Mouse (Mus musculus) left cerebral cortex, postnatal 25 days (tissue): ENCODE data around the gene Gab2. TPM values are rescaled to one million over a fixed set of nuclear protein-coding genes. Genes with fewer than 3 reads are reported as not detected.

Experiments used
- DNase-seq, 2 experiments: peaks; one replicate each; pipeline ENCODE4 v3.0.0; 2022; ENCODE audit warnings: low spot score in 2 of 2, mixed read lengths in 1 of 2
- intact Hi-C: fragments of 180-260 bp; cut with DNase I; formaldehyde crosslinking; loops from one replicate; pipeline ENCODE4 v1.15.1; 2025
- total RNA-seq, 2 experiments: library from RNA; stranded (reverse); gene quantifications; 2 replicates each; pipeline ENCODE4 v1.2.3; 2021

The Gab2 gene
- total RNA-seq, 2 experiments from 2014 or later, result 12.4 to 14.0 TPM

DNA sequence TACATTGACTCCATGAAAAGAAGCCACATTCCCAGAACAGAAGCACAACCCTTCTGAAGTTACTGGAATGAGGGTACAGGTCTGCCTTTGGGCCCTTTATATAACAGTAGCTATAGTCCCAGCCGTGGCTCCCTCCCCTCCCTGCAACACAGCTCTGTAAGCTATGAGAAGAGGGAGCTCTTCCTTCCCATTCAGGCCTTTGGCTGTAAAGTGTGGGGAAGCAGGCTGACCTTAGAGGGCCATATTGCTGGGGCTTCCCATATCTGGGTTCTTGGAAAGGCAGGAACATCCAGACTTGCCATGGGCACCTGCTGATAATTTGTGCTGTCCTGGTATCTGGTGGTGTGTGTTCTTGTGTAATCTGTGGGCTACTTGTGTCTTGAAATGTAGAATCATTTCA is 226.2 kb downstream of the Gab2 start:
- no peak for DNase-seq
- intact Hi-C loops, result no loop called here

- no peak for DNase-seq
- intact Hi-C loops, result no loop called here
Measured at GRCm38 (mm10) chr7:97309461-97310340, 228.3 kb downstream of the Gab2 start.

- no peak for DNase-seq
- intact Hi-C loops, result no loop called here
Measured at GRCm38 (mm10) chr7:97310341-97310635, 228.9 kb downstream of the Gab2 start.

- no peak for DNase-seq
- intact Hi-C loops, result no loop called here
Measured at GRCm38 (mm10) chr7:97311620-97312019, 230.2 kb downstream of the Gab2 start.

- intact Hi-C loops, result no loop called here
- DNase-seq, result no peak
Measured at GRCm38 (mm10) chr7:97312196-97312595, 230.8 kb downstream of the Gab2 start.

GRCm38 (mm10) chr7:97312856-97313255 is 231.5 kb downstream of the Gab2 start:
- DNase-seq, result no peak
- intact Hi-C loops, result no loop called here

DNA sequence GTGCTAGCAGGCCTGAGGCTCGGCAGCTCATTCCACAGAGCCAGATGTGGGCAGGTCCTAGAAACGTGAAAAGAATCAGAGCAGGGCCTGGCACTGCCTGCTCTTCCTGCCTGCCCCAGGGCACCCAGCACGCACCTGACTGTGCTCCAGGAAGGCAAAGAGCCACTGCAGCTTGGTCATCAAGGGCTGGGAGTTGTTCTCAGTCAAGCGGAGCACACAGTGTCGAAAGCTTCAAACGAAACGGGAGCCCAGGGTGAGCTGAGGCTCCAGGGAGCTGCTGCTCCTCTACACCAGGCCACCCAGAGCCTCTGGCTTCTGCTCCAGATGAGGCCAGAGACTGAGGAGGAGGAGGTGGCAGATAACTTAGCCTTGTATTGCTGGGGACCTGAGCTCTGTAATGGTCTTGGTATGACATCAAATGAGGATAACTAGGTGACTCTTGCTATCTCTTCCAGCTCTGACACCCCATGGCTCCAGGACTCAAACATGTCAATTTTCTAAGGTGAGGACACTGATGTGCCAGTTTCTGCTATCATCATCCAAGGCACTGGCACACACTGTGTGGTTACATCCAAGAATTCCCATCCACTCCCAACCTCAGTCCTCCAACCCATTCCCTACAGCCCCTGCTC is 232.1 kb downstream of the Gab2 start:
- DNase-seq, result no peak
- intact Hi-C loops, result no loop called here

DNA sequence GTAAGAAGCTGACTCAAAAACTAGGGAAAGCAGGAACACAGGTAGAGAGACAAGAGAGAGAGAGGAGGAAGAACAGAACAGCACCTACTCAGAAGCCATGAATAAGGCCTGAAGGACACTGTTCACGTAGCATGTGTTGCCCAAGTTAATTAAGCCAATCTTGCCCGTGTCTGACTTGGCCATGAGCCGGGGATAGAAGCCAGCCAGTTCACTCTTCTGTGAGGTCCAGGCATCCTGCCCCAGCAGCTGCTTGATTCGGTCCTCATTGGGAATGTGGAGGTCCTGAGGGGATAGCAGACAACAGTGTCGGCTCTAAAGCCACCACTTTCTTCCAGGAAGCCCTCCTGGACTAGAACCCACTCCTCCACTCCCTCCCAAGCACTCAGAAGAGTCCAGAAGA is 233.3 kb downstream of the Gab2 start:
- no peak for DNase-seq
- intact Hi-C loops, result no loop called here

DNA sequence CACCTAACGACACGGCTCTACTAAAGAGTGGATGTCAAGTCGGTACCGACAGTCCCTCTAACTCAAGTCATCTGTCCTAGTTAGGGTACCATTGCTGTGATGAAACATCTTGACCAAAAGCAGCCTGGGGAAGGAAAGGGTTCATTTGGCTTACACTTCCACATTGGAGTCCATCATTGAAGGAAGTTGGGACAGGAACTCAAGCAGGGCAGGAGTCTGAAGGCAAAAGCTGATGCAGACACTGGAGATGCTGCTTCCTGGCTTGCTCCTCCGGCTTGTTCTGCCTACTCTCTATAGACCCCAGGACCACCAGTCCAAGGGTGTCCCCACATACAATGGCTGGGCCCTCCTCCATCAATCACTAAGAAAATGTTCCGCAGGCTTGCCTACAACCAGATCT is 234.3 kb downstream of the Gab2 start:
- no peak for DNase-seq

DNA sequence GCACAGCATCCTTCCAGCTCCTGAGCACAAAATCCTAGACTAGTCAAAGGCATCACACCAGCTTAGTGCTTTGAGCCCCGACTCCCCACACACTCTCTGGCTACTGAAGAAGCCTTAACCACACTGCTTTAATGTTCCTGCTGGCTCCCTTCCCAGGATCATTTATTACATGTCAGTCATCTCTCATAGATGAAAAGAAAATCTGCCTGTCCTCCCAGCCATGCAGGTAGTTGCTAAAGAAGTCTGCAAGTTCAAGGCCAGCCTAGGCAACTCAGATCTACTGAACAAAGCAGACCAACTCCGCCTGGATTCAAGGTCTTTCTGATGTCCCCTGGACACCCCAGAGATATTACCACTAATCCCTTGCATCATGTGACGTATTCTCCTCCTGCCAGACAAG is 236.3 kb downstream of the Gab2 start:
- DNase-seq, result no peak
- intact Hi-C loops, result no loop called here

More for the DNA sequence above, 234.3 kb downstream of the Gab2 start:
- intact Hi-C loops, result no loop called here

DNA sequence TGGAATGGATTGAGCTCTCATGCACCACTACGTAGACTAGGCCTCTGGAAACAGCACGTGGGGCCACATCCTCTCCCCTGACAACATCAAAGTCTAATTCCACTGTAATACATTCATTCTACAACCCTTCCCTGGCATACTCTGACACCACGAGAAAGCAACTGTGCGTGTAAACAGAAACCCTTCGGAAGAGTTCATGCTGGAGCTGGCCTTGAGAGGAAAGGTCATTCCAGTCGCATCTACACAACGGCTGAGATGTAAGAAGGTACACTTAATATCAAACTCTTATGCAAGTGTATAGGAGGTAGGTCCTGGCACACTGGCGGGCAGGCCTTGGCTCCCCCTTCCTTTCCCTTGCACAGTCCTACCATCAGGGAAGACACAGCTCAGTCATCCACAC is 243.0 kb downstream of the Gab2 start:
- intact Hi-C loops, result no loop called here
- no peak for DNase-seq

GRCm38 (mm10) chr7:97325156-97325985 is 244.0 kb downstream of the Gab2 start:
- intact Hi-C loops, result no loop called here
- DNase-seq, result peak; percentile 49 to 67

GRCm38 (mm10) chr7:97327376-97327775 is 246.0 kb downstream of the Gab2 start:
- intact Hi-C loops, result no loop called here
- DNase-seq, result no peak

GRCm38 (mm10) chr7:97328891-97329588 is 247.7 kb downstream of the Gab2 start:
- DNase-seq, result no peak
- intact Hi-C loops, result no loop called here

GRCm38 (mm10) chr7:97329676-97330075 is 248.3 kb downstream of the Gab2 start:
- no peak for DNase-seq
- intact Hi-C loops, result no loop called here

DNA sequence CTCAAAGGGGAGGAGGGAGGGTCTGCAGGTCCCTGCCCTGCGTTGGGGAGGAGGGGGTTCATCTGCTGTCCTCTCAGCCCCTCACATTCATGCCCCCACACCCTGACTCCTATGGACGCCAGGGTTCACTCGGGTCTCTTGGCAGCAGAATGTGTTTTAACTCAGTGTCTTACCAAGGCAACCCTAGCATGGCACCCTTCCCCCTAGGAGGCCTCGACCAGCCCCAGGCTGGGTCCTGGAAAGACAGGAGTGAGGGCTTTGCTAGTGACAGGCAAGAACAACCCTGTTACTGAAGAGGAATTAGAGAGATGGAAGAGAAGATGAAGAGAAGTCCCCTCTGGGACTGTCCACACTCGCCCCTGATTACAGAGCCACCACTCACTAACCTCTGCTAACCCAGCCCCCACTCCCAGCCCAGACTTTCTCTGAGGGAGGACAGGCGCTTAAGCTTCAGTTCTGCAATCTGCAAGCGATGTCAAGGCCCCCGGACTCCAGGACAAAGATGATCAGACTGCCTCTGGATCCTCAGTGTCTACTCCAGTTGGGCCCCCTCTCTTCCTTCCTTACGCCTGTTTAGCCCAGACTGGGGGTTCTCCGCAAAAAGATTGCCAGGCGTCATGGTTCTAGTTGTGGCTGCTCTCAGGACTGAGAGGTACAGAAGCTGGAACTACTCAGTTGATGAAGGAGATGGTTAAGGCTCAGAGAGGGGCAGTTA is 249.7 kb downstream of the Gab2 start:
- DNase-seq, result no peak
- intact Hi-C loops, result no loop called here

GRCm38 (mm10) chr7:97331726-97332666 is 250.6 kb downstream of the Gab2 start, which contains the start of the genes Usp35 and Kctd21:
Gene Usp35, minus strand, starts transcription at chr7:97332020.
Gene Kctd21, plus strand, starts transcription at chr7:97332327.
- peak; percentile 95 to 97 for DNase-seq
- intact Hi-C loops, result no loop called here

DNA sequence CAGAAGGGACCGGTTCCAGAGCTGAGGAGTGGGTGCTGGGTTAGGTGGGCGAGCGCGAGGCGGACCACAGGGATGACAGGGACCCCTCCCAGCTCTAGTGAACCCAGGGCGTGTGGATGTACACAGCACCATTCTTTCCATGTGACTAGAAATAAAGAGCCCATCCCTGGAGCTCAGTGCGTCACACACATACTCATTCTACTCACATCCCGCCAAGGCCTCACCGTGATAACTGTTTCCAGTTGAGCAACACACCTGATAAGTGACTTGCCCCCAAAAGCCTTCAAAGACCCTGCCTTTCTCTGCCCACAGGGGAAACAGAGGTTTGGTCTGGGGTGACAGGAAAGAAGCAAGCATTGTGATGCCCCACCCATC is 251.3 kb downstream of the Gab2 start:
- intact Hi-C loops, result no loop called here
- DNase-seq, result no peak
